Mouse (Mus musculus): ENCODE measurements around the gene Zdhhc22. TPM values are rescaled to one million over a fixed set of nuclear protein-coding genes. Genes with fewer than 3 reads are reported as not detected.

Zdhhc22 gene
- polyA plus RNA-seq, 1 experiment, result not detected

GRCm38 (mm10) chr12:86994166-86994565 lies 3.9 kb upstream of the Zdhhc22 start:
- no peak overlapping the region for H3K9ac ChIP-seq (ENCODE audit: low read depth, poor library complexity, severe bottlenecking)
- no peak overlapping the region for H3K27ac ChIP-seq (ENCODE audit: insufficient read depth, low read length)
- H3K9me3 ChIP-seq (replicated peaks; ENCODE audit: control insufficient read depth, insufficient read depth, low read length, poor library complexity, severe bottlenecking), result no peaks in the 10 kb centered on the region
- no peaks in the 10 kb centered on the region for H3K36me3 ChIP-seq (ENCODE audit: control insufficient read depth, insufficient read depth, low read length, poor library complexity, severe bottlenecking)
- H3K27me3 ChIP-seq (ENCODE audit: control insufficient read depth, insufficient read depth, low read length, poor library complexity, severe bottlenecking), result peaks cover 6% of the 10 kb centered on the region; the same call in 1 of the 2 replicates
- no peak overlapping the region for H3K4me3 ChIP-seq (ENCODE audit: low read depth, low read length)
- H3K4me1 ChIP-seq (ENCODE audit: control insufficient read depth, insufficient read depth, low read length), result no peaks in the 10 kb centered on the region
- TF ChIP-seq EP300 (IDR thresholded peaks at IDR 0.05; ENCODE audit: insufficient read depth, low read depth, low read length), result no peak
- no peak for TF ChIP-seq POLR2A (IDR thresholded peaks at IDR 0.05; ENCODE audit: insufficient read depth, low read length)
- TF ChIP-seq CTCF (IDR thresholded peaks at IDR 0.05; ENCODE audit: low read depth, low read length), result no peak

DNA sequence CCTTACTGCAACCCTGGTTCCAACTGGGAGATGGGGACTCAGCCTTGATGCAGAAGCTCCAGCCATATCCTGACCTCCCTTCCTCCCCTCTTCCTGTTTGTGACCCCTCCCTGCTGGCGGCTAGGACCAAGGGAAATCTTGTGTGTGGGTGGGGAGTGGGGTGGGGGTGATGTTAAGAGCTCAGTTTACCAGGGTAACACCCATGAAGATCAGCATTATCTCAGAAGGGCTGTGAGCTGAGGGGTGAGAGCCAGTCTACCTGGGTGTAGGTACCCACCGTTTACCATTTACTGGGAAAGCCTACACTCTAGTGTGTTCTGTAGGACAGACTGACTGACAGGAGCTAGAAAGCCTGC lies 503 bp upstream of the Zdhhc22 start:
- Histone ChIP-seq H3K4me3 (ENCODE audit: low read depth, low read length) (no peak overlapping the region), H3K9ac (ENCODE audit: low read depth, poor library complexity, severe bottlenecking) (no peak overlapping the region), H3K4me1 (ENCODE audit: control insufficient read depth, insufficient read depth, low read length) (no peaks in the 10 kb centered on the region), H3K9me3 (replicated peaks; ENCODE audit: control insufficient read depth, insufficient read depth, low read length, poor library complexity, severe bottlenecking) (no peaks in the 10 kb centered on the region), H3K36me3 (ENCODE audit: control insufficient read depth, insufficient read depth, low read length, poor library complexity, severe bottlenecking) (no peaks in the 10 kb centered on the region), H3K27me3 (ENCODE audit: control insufficient read depth, insufficient read depth, low read length, poor library complexity, severe bottlenecking) (peaks cover 9% of the 10 kb centered on the region; the same call in 1 of the 2 replicates), H3K27ac (ENCODE audit: insufficient read depth, low read length) (no peak overlapping the region)
- TF ChIP-seq POLR2A (IDR thresholded peaks at IDR 0.05; ENCODE audit: insufficient read depth, low read length) (no peak), EP300 (IDR thresholded peaks at IDR 0.05; ENCODE audit: insufficient read depth, low read depth, low read length) (no peak), CTCF (IDR thresholded peaks at IDR 0.05; ENCODE audit: low read depth, low read length) (no peak)

- peaks cover 9% of the 10 kb centered on the region; the same call in 1 of the 2 replicates for H3K27me3 ChIP-seq (ENCODE audit: control insufficient read depth, insufficient read depth, low read length, poor library complexity, severe bottlenecking)
Observed at GRCm38 (mm10) chr12:86989378-86989777, 852 bp downstream of the Zdhhc22 start.

GRCm38 (mm10) chr12:86988227-86988626 lies 2.0 kb downstream of the Zdhhc22 start:
- H3K9me3 ChIP-seq (replicated peaks; ENCODE audit: control insufficient read depth, insufficient read depth, low read length, poor library complexity, severe bottlenecking), result no peaks in the 10 kb centered on the region
- H3K27me3 ChIP-seq (ENCODE audit: control insufficient read depth, insufficient read depth, low read length, poor library complexity, severe bottlenecking), result peaks cover 9% of the 10 kb centered on the region; the same call in 1 of the 2 replicates
- H3K36me3 ChIP-seq (ENCODE audit: control insufficient read depth, insufficient read depth, low read length, poor library complexity, severe bottlenecking), result no peaks in the 10 kb centered on the region
- H3K27ac ChIP-seq (ENCODE audit: insufficient read depth, low read length), result no peak overlapping the region
- no peak overlapping the region for H3K4me3 ChIP-seq (ENCODE audit: low read depth, low read length)
- no peak overlapping the region for H3K9ac ChIP-seq (ENCODE audit: low read depth, poor library complexity, severe bottlenecking)
- TF ChIP-seq POLR2A (IDR thresholded peaks at IDR 0.05; ENCODE audit: insufficient read depth, low read length) (no peak), EP300 (IDR thresholded peaks at IDR 0.05; ENCODE audit: insufficient read depth, low read depth, low read length) (no peak), CTCF (IDR thresholded peaks at IDR 0.05; ENCODE audit: low read depth, low read length) (no peak)
- no peaks in the 10 kb centered on the region for H3K4me1 ChIP-seq (ENCODE audit: control insufficient read depth, insufficient read depth, low read length)

More at GRCm38 (mm10) chr12:86989378-86989777, 852 bp downstream of the Zdhhc22 start:
- Histone ChIP-seq H3K4me1 (ENCODE audit: control insufficient read depth, insufficient read depth, low read length) (no peaks in the 10 kb centered on the region), H3K9ac (ENCODE audit: low read depth, poor library complexity, severe bottlenecking) (no peak overlapping the region), H3K27ac (ENCODE audit: insufficient read depth, low read length) (no peak overlapping the region), H3K36me3 (ENCODE audit: control insufficient read depth, insufficient read depth, low read length, poor library complexity, severe bottlenecking) (no peaks in the 10 kb centered on the region), H3K4me3 (ENCODE audit: low read depth, low read length) (no peak overlapping the region), H3K9me3 (replicated peaks; ENCODE audit: control insufficient read depth, insufficient read depth, low read length, poor library complexity, severe bottlenecking) (no peaks in the 10 kb centered on the region)
- TF ChIP-seq CTCF (IDR thresholded peaks at IDR 0.05; ENCODE audit: low read depth, low read length) (no peak), POLR2A (IDR thresholded peaks at IDR 0.05; ENCODE audit: insufficient read depth, low read length) (no peak), EP300 (IDR thresholded peaks at IDR 0.05; ENCODE audit: insufficient read depth, low read depth, low read length) (no peak)

DNA sequence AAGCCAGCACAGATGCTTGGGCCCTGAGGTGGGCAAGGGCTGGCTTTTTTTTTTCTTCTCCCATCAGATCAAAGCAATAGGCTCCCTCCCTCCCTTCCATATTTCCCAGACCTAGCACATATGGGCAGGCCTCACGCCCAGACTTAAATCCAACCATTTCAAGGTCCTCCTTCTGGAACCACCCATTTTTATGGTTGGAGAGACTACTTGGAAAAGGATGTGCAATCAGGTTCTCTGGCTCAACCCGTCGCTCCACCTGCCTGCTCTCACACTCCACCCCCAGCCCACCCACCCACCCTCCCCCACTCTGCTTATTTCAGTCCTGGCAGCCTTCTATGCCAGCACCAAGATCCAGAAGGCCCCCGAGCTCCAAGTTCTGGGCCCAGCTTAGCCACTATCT lies 3.7 kb downstream of the Zdhhc22 start:
- Histone ChIP-seq H3K36me3 (ENCODE audit: control insufficient read depth, insufficient read depth, low read length, poor library complexity, severe bottlenecking) (no peaks in the 10 kb centered on the region), H3K27ac (ENCODE audit: insufficient read depth, low read length) (no peak overlapping the region), H3K4me1 (ENCODE audit: control insufficient read depth, insufficient read depth, low read length) (no peaks in the 10 kb centered on the region), H3K27me3 (ENCODE audit: control insufficient read depth, insufficient read depth, low read length, poor library complexity, severe bottlenecking) (peaks cover 9% of the 10 kb centered on the region; the same call in 1 of the 2 replicates), H3K9ac (ENCODE audit: low read depth, poor library complexity, severe bottlenecking) (no peak overlapping the region), H3K9me3 (replicated peaks; ENCODE audit: control insufficient read depth, insufficient read depth, low read length, poor library complexity, severe bottlenecking) (no peaks in the 10 kb centered on the region), H3K4me3 (ENCODE audit: low read depth, low read length) (no peak overlapping the region)
- TF ChIP-seq CTCF (IDR thresholded peaks at IDR 0.05; ENCODE audit: low read depth, low read length), result no peak

GRCm38 (mm10) chr12:86984194-86984555 lies 6.1 kb downstream of the Zdhhc22 start:
- H3K9ac ChIP-seq (ENCODE audit: low read depth, poor library complexity, severe bottlenecking), result no peak overlapping the region
- no peaks in the 10 kb centered on the region for H3K36me3 ChIP-seq (ENCODE audit: control insufficient read depth, insufficient read depth, low read length, poor library complexity, severe bottlenecking)
- H3K4me3 ChIP-seq (ENCODE audit: low read depth, low read length), result no peak overlapping the region
- H3K27me3 ChIP-seq (ENCODE audit: control insufficient read depth, insufficient read depth, low read length, poor library complexity, severe bottlenecking), result peaks cover 4% of the 10 kb centered on the region; the same call in 1 of the 2 replicates
- H3K9me3 ChIP-seq (replicated peaks; ENCODE audit: control insufficient read depth, insufficient read depth, low read length, poor library complexity, severe bottlenecking), result no peaks in the 10 kb centered on the region
- TF ChIP-seq CTCF (IDR thresholded peaks at IDR 0.05; ENCODE audit: low read depth, low read length) (no peak), EP300 (IDR thresholded peaks at IDR 0.05; ENCODE audit: insufficient read depth, low read depth, low read length) (no peak), POLR2A (IDR thresholded peaks at IDR 0.05; ENCODE audit: insufficient read depth, low read length) (no peak)
- H3K4me1 ChIP-seq (ENCODE audit: control insufficient read depth, insufficient read depth, low read length), result no peaks in the 10 kb centered on the region
- no peak overlapping the region for H3K27ac ChIP-seq (ENCODE audit: insufficient read depth, low read length)
